Mouse (Mus musculus): ENCODE measurements around the gene Tbxas1.

The Tbxas1 gene

DNA sequence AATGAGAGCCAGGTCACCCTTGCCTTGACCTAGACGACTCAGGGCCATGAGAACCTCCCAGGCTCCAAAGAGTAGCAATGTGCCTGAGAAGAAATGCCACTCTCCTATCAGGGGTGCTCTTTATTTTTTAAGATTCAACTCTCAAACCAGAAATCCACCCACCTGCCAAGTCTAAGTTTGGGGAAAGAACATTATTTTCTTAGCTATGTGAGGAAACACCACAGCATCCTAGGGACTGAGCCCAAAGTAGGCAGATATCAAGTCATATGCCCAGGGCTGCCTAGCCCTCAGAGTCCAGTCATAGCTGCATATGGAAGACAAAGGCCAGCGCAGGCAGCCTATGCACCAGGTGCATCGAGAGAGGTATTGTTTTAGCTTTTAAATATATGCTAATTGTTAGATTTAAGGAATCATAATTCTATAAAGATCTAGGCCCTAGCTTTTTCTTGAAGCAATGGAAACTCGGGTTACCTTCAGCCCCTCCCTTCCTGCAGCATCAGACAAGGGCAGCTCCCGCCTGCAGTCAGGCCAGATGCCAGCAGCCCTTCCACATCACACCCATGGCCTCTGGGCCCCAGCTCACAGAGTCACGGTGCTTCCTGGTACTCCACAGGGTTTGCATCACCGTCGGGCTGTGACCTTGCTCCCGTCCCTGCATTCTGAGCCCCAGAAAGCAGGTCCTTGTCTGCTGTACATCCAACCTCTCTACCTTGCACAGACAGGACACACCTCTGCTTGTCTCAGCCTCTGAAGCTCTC lies 176.8 kb downstream of the Tbxas1 start:
- no peak for DNase-seq (ENCODE audit: low spot score)

DNA sequence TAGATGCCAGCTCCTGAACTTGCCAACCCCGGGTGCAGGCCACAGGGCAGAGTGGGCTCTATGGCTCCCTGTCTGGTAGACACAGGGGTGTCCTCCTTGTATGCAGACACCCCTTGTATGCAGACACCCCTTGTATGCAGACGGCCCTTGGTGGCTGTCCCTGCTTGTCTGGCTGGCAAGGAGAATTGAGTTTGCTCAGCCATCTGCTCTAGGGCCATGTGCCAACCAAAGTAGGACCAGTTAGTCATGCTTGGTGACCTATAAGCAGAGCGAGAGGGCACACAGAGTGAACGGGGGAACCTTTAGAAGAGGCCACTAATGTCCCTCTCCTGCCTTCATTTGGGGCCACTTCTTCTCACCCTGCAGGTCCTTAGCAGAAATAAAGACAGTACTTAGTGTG lies 177.4 kb downstream of the Tbxas1 start:
- DNase-seq (ENCODE audit: low spot score): no peak

GRCm38 (mm10) chr6:39054206-39054864 lies 179.1 kb downstream of the Tbxas1 start:
- no peak for DNase-seq (ENCODE audit: low spot score)

- DNase-seq (ENCODE audit: low spot score): no peak
Measured at GRCm38 (mm10) chr6:39054878-39055508, 179.8 kb downstream of the Tbxas1 start.

- no peak for DNase-seq (ENCODE audit: low spot score)
Measured at GRCm38 (mm10) chr6:39055831-39056261, 180.6 kb downstream of the Tbxas1 start.

GRCm38 (mm10) chr6:39057161-39057560 lies 182.0 kb downstream of the Tbxas1 start:
- no peak for DNase-seq (ENCODE audit: low spot score)

DNA sequence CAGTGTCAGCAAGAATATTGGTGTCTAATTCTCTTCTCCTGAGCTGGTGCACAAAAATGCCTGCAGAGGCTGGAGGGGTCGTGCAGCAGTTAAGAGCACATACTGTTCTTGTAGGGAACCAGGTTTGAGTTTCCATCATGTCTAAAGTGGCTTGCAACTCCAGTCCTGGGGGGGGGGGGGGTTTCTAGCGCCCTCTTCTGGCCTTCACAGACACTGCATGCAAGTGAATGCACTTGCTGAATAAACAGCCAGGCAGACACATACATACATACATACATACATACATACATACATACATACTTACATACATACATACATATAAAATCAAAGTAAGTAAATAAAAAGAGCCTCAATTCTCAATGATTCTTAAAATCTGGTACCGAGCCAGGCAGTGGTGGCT lies 183.2 kb downstream of the Tbxas1 start:
- DNase-seq (ENCODE audit: low spot score): no peak

DNA sequence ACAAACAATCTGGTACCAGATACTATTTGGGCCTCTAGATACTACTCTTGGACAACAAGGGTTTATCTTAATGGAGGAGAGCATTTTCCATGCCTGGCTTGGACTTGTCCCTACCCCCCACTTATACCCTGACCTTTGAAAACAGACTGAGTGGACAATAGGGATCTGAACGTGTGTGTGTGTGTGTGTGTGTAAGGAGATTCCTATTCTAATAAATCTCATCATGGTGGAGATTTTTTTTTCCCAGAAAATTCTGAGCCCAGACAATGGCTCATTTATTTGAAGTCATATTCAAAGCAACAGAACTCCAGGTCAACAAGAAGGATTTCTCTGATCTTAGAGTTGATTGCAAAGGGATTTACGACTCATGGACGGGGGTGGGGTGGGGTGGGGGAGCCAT lies 183.7 kb downstream of the Tbxas1 start:
- DNase-seq (ENCODE audit: low spot score): no peak

GRCm38 (mm10) chr6:39059547-39060497 lies 184.6 kb downstream of the Tbxas1 start:
- DNase-seq (ENCODE audit: low spot score): no peak

GRCm38 (mm10) chr6:39061180-39061579 lies 186.0 kb downstream of the Tbxas1 start:
- DNase-seq (ENCODE audit: low spot score): no peak

GRCm38 (mm10) chr6:39063541-39063940 lies 188.3 kb downstream of the Tbxas1 start:
- DNase-seq (ENCODE audit: low spot score): no peak

GRCm38 (mm10) chr6:39066935-39067578 lies 191.9 kb downstream of the Tbxas1 start:
- peak; percentile 63 for DNase-seq (ENCODE audit: low spot score)

DNA sequence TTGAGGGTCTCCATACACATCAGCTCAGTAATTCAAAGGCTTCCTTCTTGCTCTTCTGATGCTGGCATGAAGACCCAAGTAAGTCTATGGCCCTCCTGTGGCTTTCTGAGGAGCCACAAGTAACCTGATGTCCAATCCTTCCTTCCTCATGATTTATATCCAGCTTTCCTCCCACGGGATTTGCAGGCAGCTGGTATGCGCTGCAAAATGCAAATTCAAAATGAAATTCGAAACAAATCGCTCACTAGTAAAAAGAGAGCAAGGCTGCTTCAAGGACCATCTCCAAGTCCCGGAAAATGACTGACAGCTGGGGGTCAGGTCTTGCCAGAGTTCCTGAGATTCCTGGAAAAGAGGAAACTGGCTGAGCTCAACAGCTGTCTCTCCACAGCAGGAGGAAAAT lies 197.5 kb downstream of the Tbxas1 start:
- no peak for DNase-seq (ENCODE audit: low spot score)

DNA sequence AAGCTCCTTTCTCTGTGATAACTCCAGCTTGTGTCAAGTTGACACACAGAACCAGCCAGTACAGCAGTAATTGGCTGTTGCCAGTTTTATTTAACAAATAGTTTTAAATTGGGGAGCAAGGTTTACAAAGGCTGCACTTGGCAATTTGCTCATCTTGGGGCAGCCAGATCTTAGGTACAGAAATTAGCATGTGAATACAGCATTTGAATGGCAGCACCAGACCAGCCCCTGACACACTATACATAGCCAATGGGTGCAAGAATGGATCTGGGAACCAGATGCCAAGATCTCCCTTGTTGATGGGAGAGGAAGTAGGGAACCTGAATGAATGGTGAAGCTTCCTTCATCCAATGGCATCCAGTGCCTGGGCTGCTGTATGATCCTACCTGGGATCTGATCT lies 199.0 kb downstream of the Tbxas1 start:
- no peak for DNase-seq (ENCODE audit: low spot score)

GRCm38 (mm10) chr6:39076498-39076897 lies 201.3 kb downstream of the Tbxas1 start:
- DNase-seq (ENCODE audit: low spot score): no peak

DNA sequence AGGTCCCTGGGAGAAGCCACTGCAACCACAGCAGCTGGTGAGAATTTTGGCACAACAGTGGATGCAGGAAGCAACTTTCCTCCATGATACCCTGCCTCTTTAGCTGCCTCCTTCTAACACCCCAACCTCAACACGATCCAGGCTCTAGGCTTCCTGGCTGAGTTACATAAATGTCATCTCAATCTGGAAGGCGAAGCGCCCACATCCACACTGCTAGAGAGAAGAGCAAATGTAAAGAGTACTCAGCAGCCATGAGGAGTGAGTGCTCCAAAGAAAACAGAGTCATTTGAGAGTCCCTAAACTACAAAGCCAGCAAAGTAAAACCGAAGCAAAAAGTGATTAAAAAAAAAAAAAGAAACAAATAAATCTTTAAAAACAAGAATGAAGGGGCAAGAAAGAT lies 229.4 kb downstream of the Tbxas1 start:
- DNase-seq (ENCODE audit: low spot score): no peak

- DNase-seq (ENCODE audit: low spot score): no peak
Measured at GRCm38 (mm10) chr6:39106812-39107211, 231.6 kb downstream of the Tbxas1 start.

- no peak for DNase-seq (ENCODE audit: low spot score)
Measured at GRCm38 (mm10) chr6:39112701-39113100, 237.5 kb downstream of the Tbxas1 start.

GRCm38 (mm10) chr6:39113141-39113540 lies 237.9 kb downstream of the Tbxas1 start:
- DNase-seq (ENCODE audit: low spot score): no peak

DNA sequence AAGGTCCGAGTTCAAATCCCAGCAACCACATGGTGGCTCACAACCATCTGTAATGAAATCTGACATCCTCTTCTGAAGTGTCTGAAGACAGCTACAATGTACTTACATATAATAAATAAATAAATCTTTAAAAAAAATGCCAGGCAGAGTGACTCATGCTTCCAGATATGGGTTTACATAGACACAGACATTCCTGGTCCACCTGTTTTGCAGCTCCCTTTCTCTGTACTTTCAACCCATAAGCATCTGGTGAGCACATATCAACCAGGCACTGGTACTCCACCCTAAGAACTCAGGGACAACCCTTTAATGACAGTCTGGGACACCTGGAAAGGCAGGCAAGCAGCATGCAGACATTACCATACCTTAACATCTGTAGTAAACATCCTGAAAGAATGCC lies 240.2 kb downstream of the Tbxas1 start:
- DNase-seq (ENCODE audit: low spot score): no peak

Measured in layer of hippocampus, adult 9-10 months (tissue).